Mouse (Mus musculus): Measurements from ENCODE around the gene Hdhd3.

- TF ChIP-seq CTCF (IDR thresholded peaks at IDR 0.05; ENCODE audit: low read depth, low read length): no peak
- TF ChIP-seq POLR2A (IDR thresholded peaks at IDR 0.05; ENCODE audit: insufficient read depth, low read length): no peak
These were observed 2.5 kb downstream of the Hdhd3 start for GRCm38 (mm10) chr4:62500799-62501198.

Measured in ES-Bruce4 (cell line).